Mouse (Mus musculus): ENCODE measurements around the gene Cd37. TPM values are rescaled to one million over a fixed set of nuclear protein-coding genes. Genes with fewer than 3 reads are reported as not detected.
A peak's percentile ranks its signal among the peaks of the same experiment; 100 is the strongest.

The Cd37 gene
- polyA plus RNA-seq, 1 experiment from 2014 or later, result 3.0 TPM

GRCm38 (mm10) chr7:45237747-45238699 lies 892 bp downstream of the Cd37 start:
- 66% methylated on average over 17 of the region's 17 CpGs for WGBS
- no peak overlapping the region for H3K27ac ChIP-seq (ENCODE audit: low read length)
- peaks cover 2% of the 10 kb centered on the region; the same call in 1 of the 2 replicates for H3K36me3 ChIP-seq (ENCODE audit: control insufficient read depth, insufficient read depth, low read length)
- no peak overlapping the region for H3K9ac ChIP-seq (ENCODE audit: low read length)
- H3K4me3 ChIP-seq (ENCODE audit: low read length), result no peak overlapping the region
- peaks cover 25% of the 10 kb centered on the region for H3K4me1 ChIP-seq (replicated peaks; ENCODE audit: control insufficient read depth, insufficient read depth, low read length)
- no peaks in the 10 kb centered on the region for H3K9me3 ChIP-seq (ENCODE audit: control insufficient read depth, low read length)
- ATAC-seq (ENCODE audit: low read depth), result no peak
- H3K4me2 ChIP-seq (ENCODE audit: low read depth, low read length), result no peak overlapping the region
- no peaks in the 10 kb centered on the region for H3K27me3 ChIP-seq (ENCODE audit: control insufficient read depth, insufficient read depth, low read depth, low read length)

- Histone ChIP-seq H3K27me3 (ENCODE audit: control insufficient read depth, insufficient read depth, low read depth, low read length) (no peaks in the 10 kb centered on the region), H3K4me3 (ENCODE audit: low read length) (peak overlapping the region; percentile 38), H3K4me2 (ENCODE audit: low read depth, low read length) (peak overlapping the region; percentile 56), H3K27ac (ENCODE audit: low read length) (no peak overlapping the region), H3K36me3 (ENCODE audit: control insufficient read depth, insufficient read depth, low read length) (peaks cover 18% of the 10 kb centered on the region), H3K4me1 (replicated peaks; ENCODE audit: control insufficient read depth, insufficient read depth, low read length) (peaks cover 23% of the 10 kb centered on the region), H3K9me3 (ENCODE audit: control insufficient read depth, low read length) (no peaks in the 10 kb centered on the region), H3K9ac (ENCODE audit: low read length) (peak overlapping the region; percentile 7)
- ATAC-seq (ENCODE audit: low read depth), result peak; percentile 23
- 28% methylated on average over 17 of the region's 17 CpGs for WGBS
Observed at GRCm38 (mm10) chr7:45235656-45236180, 3.2 kb downstream of the Cd37 start.

GRCm38 (mm10) chr7:45234922-45235571 lies 3.9 kb downstream of the Cd37 start:
- H3K4me3 ChIP-seq (ENCODE audit: low read length), result peak overlapping the region; percentile 38
- WGBS, result 6% methylated on average over 21 of the region's 21 CpGs
- no peak overlapping the region; the same call in 1 of the 2 replicates for H3K27ac ChIP-seq (ENCODE audit: low read length)
- H3K36me3 ChIP-seq (ENCODE audit: control insufficient read depth, insufficient read depth, low read length), result peaks cover 18% of the 10 kb centered on the region
- no peaks in the 10 kb centered on the region for H3K9me3 ChIP-seq (ENCODE audit: control insufficient read depth, low read length)
- peak; percentile 86 for ATAC-seq (ENCODE audit: low read depth)
- H3K9ac ChIP-seq (ENCODE audit: low read length), result peak overlapping the region; percentile 7
- H3K4me2 ChIP-seq (ENCODE audit: low read depth, low read length), result peak overlapping the region; percentile 56
- peaks cover 22% of the 10 kb centered on the region for H3K4me1 ChIP-seq (replicated peaks; ENCODE audit: control insufficient read depth, insufficient read depth, low read length)
- no peaks in the 10 kb centered on the region for H3K27me3 ChIP-seq (ENCODE audit: control insufficient read depth, insufficient read depth, low read depth, low read length)

GRCm38 (mm10) chr7:45234333-45234841 lies 4.5 kb downstream of the Cd37 start:
- peak overlapping the region; percentile 50 for H3K9ac ChIP-seq (ENCODE audit: low read length)
- H3K9me3 ChIP-seq (ENCODE audit: control insufficient read depth, low read length), result no peaks in the 10 kb centered on the region
- ATAC-seq (ENCODE audit: low read depth), result 0 out of 2 replicates have a peak, but pooled peaks have one; percentile 6
- no peak overlapping the region; the same call in 1 of the 2 replicates for H3K27ac ChIP-seq (ENCODE audit: low read length)
- H3K36me3 ChIP-seq (ENCODE audit: control insufficient read depth, insufficient read depth, low read length), result peaks cover 23% of the 10 kb centered on the region
- peaks cover 22% of the 10 kb centered on the region for H3K4me1 ChIP-seq (replicated peaks; ENCODE audit: control insufficient read depth, insufficient read depth, low read length)
- 16% methylated on average over 29 of the region's 29 CpGs for WGBS
- H3K4me2 ChIP-seq (ENCODE audit: low read depth, low read length), result peak overlapping the region; percentile 56
- no peaks in the 10 kb centered on the region for H3K27me3 ChIP-seq (ENCODE audit: control insufficient read depth, insufficient read depth, low read depth, low read length)
- peak overlapping the region; percentile 38 for H3K4me3 ChIP-seq (ENCODE audit: low read length)

- peaks cover 30% of the 10 kb centered on the region for H3K36me3 ChIP-seq (ENCODE audit: control insufficient read depth, insufficient read depth, low read length)
- no peaks in the 10 kb centered on the region for H3K9me3 ChIP-seq (ENCODE audit: control insufficient read depth, low read length)
- H3K27me3 ChIP-seq (ENCODE audit: control insufficient read depth, insufficient read depth, low read depth, low read length), result no peaks in the 10 kb centered on the region
- WGBS, result 32% methylated on average over 20 of the region's 20 CpGs
- ATAC-seq (ENCODE audit: low read depth), result no peak
- H3K9ac ChIP-seq (ENCODE audit: low read length), result peak overlapping the region; percentile 50
- peak overlapping the region; percentile 56 for H3K4me2 ChIP-seq (ENCODE audit: low read depth, low read length)
- H3K4me1 ChIP-seq (replicated peaks; ENCODE audit: control insufficient read depth, insufficient read depth, low read length), result peaks cover 22% of the 10 kb centered on the region
- H3K27ac ChIP-seq (ENCODE audit: low read length), result no peak overlapping the region
- no peak overlapping the region for H3K4me3 ChIP-seq (ENCODE audit: low read length)
Observed at GRCm38 (mm10) chr7:45233580-45234332, 5.2 kb downstream of the Cd37 start.

- Histone ChIP-seq H3K4me1 (replicated peaks; ENCODE audit: control insufficient read depth, insufficient read depth, low read length) (peaks cover 22% of the 10 kb centered on the region), H3K27ac (ENCODE audit: low read length) (no peak overlapping the region), H3K27me3 (ENCODE audit: control insufficient read depth, insufficient read depth, low read depth, low read length) (no peaks in the 10 kb centered on the region), H3K4me3 (ENCODE audit: low read length) (no peak overlapping the region), H3K4me2 (ENCODE audit: low read depth, low read length) (no peak overlapping the region), H3K9me3 (ENCODE audit: control insufficient read depth, low read length) (no peaks in the 10 kb centered on the region), H3K36me3 (ENCODE audit: control insufficient read depth, insufficient read depth, low read length) (peaks cover 37% of the 10 kb centered on the region), H3K9ac (ENCODE audit: low read length) (no peak overlapping the region)
- 54% methylated on average over 13 of the region's 13 CpGs for WGBS
- ATAC-seq (ENCODE audit: low read depth), result no peak
Observed at GRCm38 (mm10) chr7:45232716-45233465, 6.0 kb downstream of the Cd37 start.

- H3K36me3 ChIP-seq (ENCODE audit: control insufficient read depth, insufficient read depth, low read length), result peaks cover 38% of the 10 kb centered on the region
Observed at GRCm38 (mm10) chr7:45231941-45232340, 7.0 kb downstream of the Cd37 start.

GRCm38 (mm10) chr7:45231192-45231591 lies 7.7 kb downstream of the Cd37 start:
- Histone ChIP-seq H3K27ac (ENCODE audit: low read length) (no peak overlapping the region), H3K9me3 (ENCODE audit: control insufficient read depth, low read length) (no peaks in the 10 kb centered on the region), H3K4me3 (ENCODE audit: low read length) (no peak overlapping the region), H3K9ac (ENCODE audit: low read length) (no peak overlapping the region), H3K4me1 (replicated peaks; ENCODE audit: control insufficient read depth, insufficient read depth, low read length) (peaks cover 22% of the 10 kb centered on the region), H3K27me3 (ENCODE audit: control insufficient read depth, insufficient read depth, low read depth, low read length) (no peaks in the 10 kb centered on the region), H3K36me3 (ENCODE audit: control insufficient read depth, insufficient read depth, low read length) (peaks cover 44% of the 10 kb centered on the region), H3K4me2 (ENCODE audit: low read depth, low read length) (no peak overlapping the region)
- WGBS, result 82% methylated on average over 12 of the region's 12 CpGs
- ATAC-seq (ENCODE audit: low read depth), result no peak

More at GRCm38 (mm10) chr7:45231941-45232340, 7.0 kb downstream of the Cd37 start:
- Histone ChIP-seq H3K4me1 (replicated peaks; ENCODE audit: control insufficient read depth, insufficient read depth, low read length) (peaks cover 22% of the 10 kb centered on the region), H3K27me3 (ENCODE audit: control insufficient read depth, insufficient read depth, low read depth, low read length) (no peaks in the 10 kb centered on the region), H3K9me3 (ENCODE audit: control insufficient read depth, low read length) (no peaks in the 10 kb centered on the region), H3K27ac (ENCODE audit: low read length) (no peak overlapping the region), H3K4me3 (ENCODE audit: low read length) (no peak overlapping the region), H3K4me2 (ENCODE audit: low read depth, low read length) (no peak overlapping the region), H3K9ac (ENCODE audit: low read length) (no peak overlapping the region)
- ATAC-seq (ENCODE audit: low read depth), result no peak
- WGBS, result 81% methylated on average over 11 of the region's 11 CpGs

Data from lung, embryonic 16.5 days (tissue).